In the genomic region with DNA sequence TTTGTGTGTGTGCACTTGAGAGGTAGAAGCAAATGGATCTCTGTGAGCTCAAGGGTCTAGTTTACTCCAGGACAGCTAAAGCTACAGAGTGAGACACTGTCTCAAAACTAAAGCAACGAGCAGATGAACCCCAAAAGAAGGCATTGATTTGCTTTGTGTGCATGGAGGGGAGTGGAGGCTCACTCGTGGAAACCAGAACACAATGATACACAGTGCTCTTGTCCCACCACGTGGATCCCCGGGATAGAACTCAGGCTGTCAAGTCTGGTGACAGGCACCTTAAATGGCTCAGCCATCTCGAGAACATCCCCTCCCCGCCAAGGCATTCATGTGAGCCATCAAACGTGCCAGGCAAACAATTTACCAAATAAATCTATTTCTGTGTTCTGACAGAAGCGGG, we compare ENCODE assay signal across 19 mouse cellular contexts. TPM values are rescaled to one million over a fixed set of nuclear protein-coding genes. Genes with fewer than 3 reads are reported as not detected.
"Had no signal": no experiment of that assay in that cellular context is flagged by ENCODE, and none has a peak within 500 bp of the region (broad histone marks: within the 10 kb centered on the region; RNA-seq: fewer than 3 reads in every experiment).

No protein-coding gene starts in this region.

- DNase-seq: kidney, adult 2 months; kidney, postnatal 36 days; left cerebral cortex, postnatal 4 days; liver, postnatal 0 days; lung, embryonic 14.5 days; thymus, adult 2 months; thymus, postnatal 14 days; thymus, postnatal 4 days had no signal

- H3K9ac ChIP-seq: limb, embryonic 12.5 days; limb, embryonic 15.5 days; liver, embryonic 14.5 days; liver, postnatal 0 days; lung, embryonic 14.5 days; midbrain, embryonic 13.5 days had no signal

- H3K9me3 ChIP-seq: limb, embryonic 12.5 days; limb, embryonic 15.5 days; midbrain, embryonic 13.5 days had no signal

- H3K4me2 ChIP-seq: limb, embryonic 12.5 days; limb, embryonic 15.5 days; liver, embryonic 11.5 days; lung, embryonic 14.5 days; midbrain, embryonic 13.5 days had no signal

- H3K27me3 ChIP-seq: limb, embryonic 12.5 days; limb, embryonic 15.5 days; midbrain, embryonic 13.5 days had no signal

- H3K27ac ChIP-seq: kidney, postnatal 0 days; limb, embryonic 12.5 days; limb, embryonic 15.5 days; liver, embryonic 14.5 days; macrophage; midbrain, embryonic 13.5 days; stomach, postnatal 0 days had no signal

- H3K4me3 ChIP-seq: limb, embryonic 12.5 days; limb, embryonic 15.5 days; midbrain, embryonic 13.5 days had no signal

- H3K4me1 ChIP-seq: limb, embryonic 12.5 days; limb, embryonic 15.5 days; midbrain, embryonic 13.5 days had no signal

- ATAC-seq: intestine, embryonic 16.5 days; liver, postnatal 0 days; lung, postnatal 0 days; midbrain, embryonic 13.5 days; midbrain, embryonic 16.5 days had no signal

RNA-seq across cellular contexts. Expression of a gene that starts 45.4 kb away (rescaled TPM):
- polyA plus RNA-seq: macrophage had no signal
